Mouse (Mus musculus) G1E (cell line): ENCODE measurements at regions not wholly inside any gene's neighbourhood (a gene's known extent, or its start where the extent isn't known, plus 50 kb on each side); places are given as distances from the start of the nearest gene placed in this dataset.

ENCODE experiments used
- ATAC-seq: 2 replicates; pipeline ENCODE4 v1.8.0; 2016; ENCODE audit warnings: mild to moderate bottlenecking; ENCODE audit not compliant: insufficient number of reproducible peaks, poor library complexity, low FRiP score, severe bottlenecking; ENCODE audit errors: extremely low read depth
- DNase-seq: peaks from one replicate; pipeline ENCODE4 v3.0.0; 2012; ENCODE audit warnings: low spot score
- H3K27me3 ChIP-seq: 2 replicates; pipeline ENCODE4 v1.6.1; 2012; ENCODE audit warnings: mild to moderate bottlenecking, low read length, inconsistent platforms; ENCODE audit not compliant: insufficient read depth
- H3K36me3 ChIP-seq: replicated peaks from 2 replicates; pipeline ENCODE3; 2012; ENCODE audit warnings: mild to moderate bottlenecking, inconsistent platforms
- H3K4me1 ChIP-seq: 2 replicates; pipeline ENCODE4 v1.6.1; 2012; ENCODE audit warnings: low read depth, low read length, inconsistent platforms, mixed read lengths; ENCODE audit not compliant: insufficient read depth
- H3K4me3 ChIP-seq: 2 replicates; pipeline ENCODE4 v1.5.1; 2012; ENCODE audit warnings: low read depth, mild to moderate bottlenecking, inconsistent platforms, low read length, moderate library complexity, mixed read lengths
- H3K9me3 ChIP-seq: replicated peaks from 2 replicates; pipeline ENCODE4 v1.6.1; 2012; ENCODE audit warnings: inconsistent platforms
- CTCF ChIP-seq: IDR thresholded peaks from 2 replicates; pipeline ENCODE4 v1.5.1; 2012; ENCODE audit warnings: low read depth, low read length, inconsistent platforms, mixed read lengths
- GATA1 ChIP-seq: IDR thresholded peaks from 2 replicates; pipeline ENCODE4 v1.6.1; 2012; ENCODE audit warnings: borderline replicate concordance, low read length, inconsistent platforms, mixed read lengths
- GATA2 ChIP-seq: IDR thresholded peaks from 2 replicates; pipeline ENCODE4 v1.6.1; 2012; ENCODE audit warnings: low read depth, low read length, inconsistent platforms, borderline replicate concordance
- POLR2AphosphoS5 ChIP-seq: IDR thresholded peaks from 2 replicates; pipeline ENCODE4 v1.6.1; 2012; ENCODE audit warnings: low read depth, low read length, inconsistent platforms; ENCODE audit not compliant: insufficient replicate concordance
- TAL1 ChIP-seq: conservative IDR thresholded peaks from 2 replicates; pipeline ENCODE4 v1.6.1; 2012; ENCODE audit warnings: low read depth, low read length, inconsistent platforms, mixed read lengths

DNA sequence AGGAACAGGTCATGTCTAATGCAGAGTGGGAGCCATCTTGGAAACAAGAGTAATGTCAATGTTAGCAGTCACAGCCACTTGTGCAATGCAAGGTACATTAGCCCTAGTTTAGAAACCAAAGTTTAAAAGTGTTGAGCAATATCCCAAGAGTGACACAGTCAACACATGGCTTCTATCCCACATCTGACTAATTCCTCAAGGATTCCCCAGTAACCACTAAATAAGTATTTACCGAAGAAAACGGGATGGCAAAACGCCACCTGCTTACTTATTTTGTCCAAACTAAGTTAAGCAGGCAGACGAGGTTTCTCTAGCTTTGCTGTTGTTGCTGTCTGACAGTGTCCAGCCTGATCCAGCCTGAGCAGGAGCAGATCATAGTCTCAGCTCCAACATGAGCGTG lies 67.1 kb upstream of the Id4 start:
- no peak for ATAC-seq
- no peak for DNase-seq
- Histone ChIP-seq H3K4me3 (no peak overlapping the region), H3K4me1 (no peaks in the 10 kb centered on the region), H3K36me3 (no peaks in the 10 kb centered on the region), H3K27me3 (no peaks in the 10 kb centered on the region), H3K9me3 (peaks cover 40% of the 10 kb centered on the region)
- no peak for TF ChIP-seq TAL1
- TF ChIP-seq GATA1, result no peak
- TF ChIP-seq CTCF, result no peak
- no peak for TF ChIP-seq POLR2AphosphoS5
- no peak for TF ChIP-seq GATA2

- Histone ChIP-seq H3K4me1 (no peaks in the 10 kb centered on the region), H3K9me3 (peaks cover 41% of the 10 kb centered on the region), H3K27me3 (no peaks in the 10 kb centered on the region), H3K4me3 (no peak overlapping the region), H3K36me3 (no peaks in the 10 kb centered on the region)
- TF ChIP-seq TAL1 (no peak), GATA1 (no peak), CTCF (no peak), POLR2AphosphoS5 (no peak), GATA2 (no peak)
- DNase-seq (no peak), ATAC-seq (no peak)
These were observed 53.2 kb upstream of the Id4 start for GRCm38 (mm10) chr13:48207824-48208223.
